Mouse (Mus musculus) hindbrain, embryonic 11.5 days (tissue): ENCODE measurements around the gene C4bp. TPM values are rescaled to one million over a fixed set of nuclear protein-coding genes. Genes with fewer than 3 reads are reported as not detected.
"Not testable (repeated sequence)": the region's sequence is repeated elsewhere in the genome, so short reads cannot be mapped to it uniquely, and the experiment has no call there.

Source experiments
- ATAC-seq: fragments of 200-750 bp; cut with Nextera tagmentation; 2 replicates; pipeline ENCODE4 v1.8.0; 2017; ENCODE audit warnings: mild to moderate bottlenecking, moderate TSS enrichment, moderate library complexity; ENCODE audit not compliant: low FRiP score
- DNase-seq: peaks from one replicate; pipeline ENCODE4 v3.0.0-alpha.2; 2015; ENCODE audit warnings: low spot score
- H3K27ac ChIP-seq: fragments of 300-500 bp; sonication (generic); 2 replicates; pipeline ENCODE4 v1.5.1; 2014; ENCODE audit warnings: mild to moderate bottlenecking, low read depth, low read length
- H3K27me3 ChIP-seq: fragments of 300-500 bp; sonication (generic); 2 replicates; pipeline ENCODE4 v1.6.1; 2014; ENCODE audit warnings: mild to moderate bottlenecking, low read length, moderate library complexity, mixed read lengths; ENCODE audit not compliant: control insufficient read depth, insufficient read depth
- H3K36me3 ChIP-seq: fragments of 300-500 bp; sonication (generic); 2 replicates; pipeline ENCODE4 v1.6.1; 2014; ENCODE audit warnings: mild to moderate bottlenecking, low read length, moderate library complexity, mixed read lengths; ENCODE audit not compliant: control insufficient read depth, insufficient read depth
- H3K4me1 ChIP-seq: fragments of 300-500 bp; sonication (generic); replicated peaks from 2 replicates; pipeline ENCODE4 v1.6.1; 2014; ENCODE audit warnings: low read length, mixed read lengths; ENCODE audit not compliant: control insufficient read depth, insufficient read depth
- H3K4me2 ChIP-seq: fragments of 300-500 bp; sonication (generic); replicated peaks from 2 replicates; pipeline ENCODE4 v1.6.1; 2014; ENCODE audit warnings: mild to moderate bottlenecking, low read depth, low read length
- H3K4me3 ChIP-seq: fragments of 300-500 bp; sonication (generic); 2 replicates; pipeline ENCODE4 v1.5.1; 2014; ENCODE audit warnings: low read depth, low read length
- H3K9ac ChIP-seq: fragments of 300-500 bp; sonication (generic); 2 replicates; pipeline ENCODE4 v1.6.1; 2014; ENCODE audit warnings: low read depth, low read length
- H3K9me3 ChIP-seq: fragments of 300-500 bp; sonication (generic); 2 replicates; pipeline ENCODE4 v1.6.1; 2016; ENCODE audit warnings: low read length; ENCODE audit not compliant: control insufficient read depth
- WGBS: fragments of 180-500 bp; shearing (Covaris S2); extraction: QIAGEN DNeasy Blood & Tissue Kit; methylation state at CpG from one replicate; pipeline ENCODE4 v1.1.7; 2014; 5-methylcytosine and 5-hydroxymethylcytosine counted together
- polyA plus RNA-seq: library from polyadenylated mRNA; unstranded; fragments of >200 nt; fragmentation: Nextera tagmentation; extraction: Ambion mirVana; gene quantifications from 2 replicates; pipeline ENCODE4 v1.2.1, GENCODE M21; 2014

The C4bp gene
- polyA plus RNA-seq, 1 experiment from 2014 or later: not detected

DNA sequence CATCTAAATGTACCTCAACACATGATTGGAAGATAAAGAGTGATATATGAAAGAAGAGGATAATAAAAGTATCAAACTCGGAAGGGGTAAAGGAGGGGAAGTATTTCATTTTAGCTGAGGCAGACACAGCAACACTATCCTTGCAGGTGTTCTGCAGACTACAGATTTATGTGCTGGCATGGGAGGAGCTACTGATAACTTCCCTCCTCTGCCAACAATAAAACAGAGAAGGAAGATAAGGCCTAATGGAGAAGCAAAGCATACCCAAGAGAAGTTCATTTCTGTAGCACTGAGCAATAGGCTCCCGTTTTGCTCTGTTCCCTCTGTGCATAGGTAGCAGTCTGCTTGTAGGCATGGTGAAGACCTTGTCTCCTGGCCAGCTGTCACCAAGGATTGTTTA lies 19.6 kb upstream of the C4bp start:
- H3K4me1 ChIP-seq: no peaks in the 10 kb centered on the region
- no peak overlapping the region for H3K9ac ChIP-seq
- WGBS: 78% methylated on average over 2 of the region's 2 CpGs
- H3K36me3 ChIP-seq: no peaks in the 10 kb centered on the region
- DNase-seq (no peak), ATAC-seq (no peak)
- no peak overlapping the region for H3K4me3 ChIP-seq
- no peaks in the 10 kb centered on the region for H3K9me3 ChIP-seq
- no peaks in the 10 kb centered on the region for H3K27me3 ChIP-seq
- no peak overlapping the region for H3K27ac ChIP-seq
- no peak overlapping the region for H3K4me2 ChIP-seq

GRCm38 (mm10) chr1:130678551-130678950 lies 17.1 kb upstream of the C4bp start:
- ATAC-seq (no peak), DNase-seq (no peak)
- H3K9ac ChIP-seq: no peak overlapping the region
- H3K4me2 ChIP-seq: no peak overlapping the region
- no peaks in the 10 kb centered on the region for H3K9me3 ChIP-seq
- H3K36me3 ChIP-seq: no peaks in the 10 kb centered on the region
- H3K27me3 ChIP-seq: no peaks in the 10 kb centered on the region
- no peak overlapping the region for H3K27ac ChIP-seq
- no peaks in the 10 kb centered on the region for H3K4me1 ChIP-seq
- WGBS: 84% methylated on average over 2 of the region's 2 CpGs
- H3K4me3 ChIP-seq: no peak overlapping the region

DNA sequence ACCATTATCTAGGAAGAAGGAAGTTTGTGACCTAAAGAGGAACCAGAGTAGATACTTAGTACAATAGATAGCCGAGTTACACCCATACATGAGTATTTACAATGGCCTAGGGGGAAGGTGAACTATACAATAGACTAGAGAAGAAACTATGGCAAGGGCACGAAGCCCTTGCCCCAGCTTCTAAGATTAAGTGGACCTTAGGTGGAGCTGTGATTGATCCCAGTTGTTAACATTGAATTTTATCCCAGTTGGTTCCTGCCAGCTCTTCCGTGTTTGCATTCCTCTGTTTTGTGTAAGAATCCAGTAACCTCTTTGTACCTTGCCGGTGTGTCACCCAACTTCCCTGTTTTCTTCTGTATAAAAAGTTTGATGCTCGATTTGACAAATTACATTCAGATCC lies 2.1 kb upstream of the C4bp start:
- not testable (repeated sequence) for ATAC-seq

GRCm38 (mm10) chr1:130659641-130660040 lies 1.8 kb downstream of the C4bp start:
- DNase-seq, H3K27ac ChIP-seq, ATAC-seq, H3K27me3 ChIP-seq, H3K36me3 ChIP-seq, H3K4me2 ChIP-seq, H3K4me1 ChIP-seq, H3K4me3 ChIP-seq, H3K9me3 ChIP-seq, H3K9ac ChIP-seq: not testable (repeated sequence)
- WGBS: 54% methylated on average over 5 of the region's 5 CpGs

More for the DNA sequence above, 2.1 kb upstream of the C4bp start:
- not testable (repeated sequence) for H3K9ac ChIP-seq, H3K4me2 ChIP-seq, H3K4me1 ChIP-seq, H3K4me3 ChIP-seq, H3K36me3 ChIP-seq, DNase-seq, H3K9me3 ChIP-seq, H3K27ac ChIP-seq, H3K27me3 ChIP-seq
- WGBS: 89% methylated on average over 5 of the region's 5 CpGs

DNA sequence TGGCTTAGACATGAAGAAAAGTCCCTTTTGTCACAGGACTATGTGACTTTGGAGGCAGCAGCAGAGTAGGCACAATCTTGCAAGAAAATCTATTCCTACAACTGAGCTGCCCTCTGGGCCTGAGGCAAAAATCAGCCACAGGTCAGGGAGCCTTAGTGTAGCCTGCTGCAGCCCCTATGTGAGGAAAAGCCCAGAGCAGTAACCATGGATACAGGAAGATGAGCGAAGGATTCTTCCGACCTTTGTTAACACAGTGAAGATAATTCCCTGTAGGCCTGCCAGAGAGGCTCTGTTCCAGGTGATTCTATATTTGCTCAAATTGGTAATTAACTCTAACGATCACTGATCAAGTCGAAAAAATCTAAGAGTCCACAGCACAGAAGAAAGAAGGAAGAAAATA lies 17.3 kb downstream of the C4bp start:
- H3K4me3 ChIP-seq: no peak overlapping the region
- H3K9ac ChIP-seq: no peak overlapping the region
- H3K9me3 ChIP-seq: no peaks in the 10 kb centered on the region
- H3K4me2 ChIP-seq: no peak overlapping the region
- ATAC-seq: no peak
- no peaks in the 10 kb centered on the region for H3K36me3 ChIP-seq
- H3K27ac ChIP-seq: no peak overlapping the region
- no peaks in the 10 kb centered on the region for H3K4me1 ChIP-seq
- no peak for DNase-seq
- H3K27me3 ChIP-seq: no peaks in the 10 kb centered on the region
- WGBS: 63% methylated on average over 4 of the region's 4 CpGs

GRCm38 (mm10) chr1:130640967-130641366 lies 20.5 kb downstream of the C4bp start:
- H3K9me3 ChIP-seq: no peaks in the 10 kb centered on the region
- H3K27ac ChIP-seq: no peak overlapping the region
- no peaks in the 10 kb centered on the region for H3K36me3 ChIP-seq
- H3K4me2 ChIP-seq: no peak overlapping the region
- no peaks in the 10 kb centered on the region for H3K4me1 ChIP-seq
- H3K4me3 ChIP-seq: no peak overlapping the region
- no peak for DNase-seq
- no peak overlapping the region for H3K9ac ChIP-seq
- no peak for ATAC-seq
- H3K27me3 ChIP-seq: no peaks in the 10 kb centered on the region

- Histone ChIP-seq H3K36me3 (no peaks in the 10 kb centered on the region), H3K27ac (no peak overlapping the region), H3K9ac (no peak overlapping the region), H3K4me1 (no peaks in the 10 kb centered on the region), H3K4me3 (no peak overlapping the region), H3K27me3 (no peaks in the 10 kb centered on the region), H3K9me3 (no peaks in the 10 kb centered on the region), H3K4me2 (no peak overlapping the region)
- DNase-seq (peak; percentile 83), ATAC-seq (peak; percentile 59; the same call in 1 of the 2 replicates)
- 33% methylated on average over 16 of the region's 16 CpGs for WGBS
Observed at GRCm38 (mm10) chr1:130633761-130634410, 27.5 kb downstream of the C4bp start.

DNA sequence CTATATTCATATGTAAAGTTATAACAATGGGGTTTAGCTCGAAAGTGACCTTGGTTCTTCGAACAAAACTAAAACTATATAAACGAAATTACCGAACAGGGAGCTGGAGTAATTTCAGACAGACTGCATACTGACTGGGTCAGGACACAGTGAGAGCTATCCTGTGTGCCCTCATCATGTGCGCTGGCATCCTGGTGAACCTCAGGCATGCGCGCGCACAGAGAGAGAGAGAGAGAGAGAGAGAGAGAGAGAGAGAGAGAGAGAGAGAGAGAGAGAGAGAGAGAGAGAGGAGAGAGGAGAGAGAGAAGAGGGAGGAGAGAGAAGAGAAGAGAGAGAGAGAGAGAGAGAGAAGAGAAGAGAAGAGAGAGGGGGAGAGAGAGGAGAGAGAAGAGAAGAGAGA lies 28.1 kb downstream of the C4bp start:
- H3K27me3 ChIP-seq: no peaks in the 10 kb centered on the region
- ATAC-seq: no peak
- no peaks in the 10 kb centered on the region for H3K36me3 ChIP-seq
- no peak for DNase-seq
- no peaks in the 10 kb centered on the region for H3K9me3 ChIP-seq
- WGBS: 90% methylated on average over 8 of the region's 8 CpGs
- H3K9ac ChIP-seq: no peak overlapping the region
- no peaks in the 10 kb centered on the region for H3K4me1 ChIP-seq
- H3K27ac ChIP-seq: no peak overlapping the region
- H3K4me3 ChIP-seq: no peak overlapping the region
- H3K4me2 ChIP-seq: no peak overlapping the region

GRCm38 (mm10) chr1:130629521-130629920 lies 31.9 kb downstream of the C4bp start, which contains the start of gene Zp3r:
Gene Zp3r, minus strand, starts transcription at chr1:130629621.
- Histone ChIP-seq H3K4me3 (no peak within 1 kb of the TSS), H3K27me3 (no peaks in the 10 kb centered on the region), H3K27ac (no peak within 1 kb of the TSS), H3K9ac (no peak within 1 kb of the TSS), H3K9me3 (no peaks in the 10 kb centered on the region), H3K4me1 (no peaks in the 10 kb centered on the region), H3K4me2 (no peak within 1 kb of the TSS), H3K36me3 (no peaks in the 10 kb centered on the region)
- ATAC-seq: no peak
- WGBS: 95% methylated on average over 2 of the region's 2 CpGs
- DNase-seq: no peak
